Mouse (Mus musculus): Measurements from ENCODE around the gene Gm21497. TPM values are rescaled to one million over a fixed set of nuclear protein-coding genes. Genes with fewer than 3 reads are reported as not detected.
"Not testable (repeated sequence)": the region's sequence is repeated elsewhere in the genome, so short reads cannot be mapped to it uniquely, and the experiment has no call there.

Gm21497 gene
- total RNA-seq (2021): not detected

GRCm38 (mm10) chrY:61646446-61646845 lies at the start of gene Gm21497:
TSS of gene Gm21497 (plus strand) at chrY:61646746.
- DNase-seq (ENCODE audit: extremely low spot score in 1 of 2, low spot score in 1 of 2): not testable (repeated sequence)
